Mouse (Mus musculus) adipocyte (in vitro differentiated cells): Measurements from ENCODE around the gene Gm20696.

Source experiments
- DNase-seq: peaks from one replicate; pipeline ENCODE4 v3.0.0-alpha.2; 2016; ENCODE audit warnings: low spot score

The Gm20696 gene

GRCm38 (mm10) chr6:99484197-99484725, 182.3 kb downstream of the Gm20696 start:
- DNase-seq, result peak; percentile 50

- no peak for DNase-seq
Observed at GRCm38 (mm10) chr6:99483556-99483955, 183.0 kb downstream of the Gm20696 start.

DNA sequence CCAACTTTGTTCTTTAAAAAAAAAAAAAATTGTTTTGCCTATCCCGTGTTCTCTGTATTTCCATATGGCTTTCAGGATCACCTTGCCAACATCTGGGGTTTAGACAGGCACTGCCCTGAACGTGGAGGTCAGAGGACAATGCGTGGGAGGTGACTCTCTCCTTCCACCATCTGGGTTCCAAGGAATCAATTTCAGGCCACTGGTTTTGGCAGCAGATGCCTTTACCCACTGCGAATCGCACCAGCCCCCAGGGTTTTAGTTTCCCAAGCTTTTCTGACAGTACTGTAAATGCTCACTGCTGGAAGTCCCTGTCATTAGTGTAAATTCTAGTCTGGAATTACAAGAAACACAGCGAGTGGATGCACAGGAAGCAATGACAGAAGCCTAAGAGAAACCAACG, 185.0 kb downstream of the Gm20696 start:
- no peak for DNase-seq

- DNase-seq, result no peak
Observed at GRCm38 (mm10) chr6:99478873-99479650, 187.5 kb downstream of the Gm20696 start.

DNA sequence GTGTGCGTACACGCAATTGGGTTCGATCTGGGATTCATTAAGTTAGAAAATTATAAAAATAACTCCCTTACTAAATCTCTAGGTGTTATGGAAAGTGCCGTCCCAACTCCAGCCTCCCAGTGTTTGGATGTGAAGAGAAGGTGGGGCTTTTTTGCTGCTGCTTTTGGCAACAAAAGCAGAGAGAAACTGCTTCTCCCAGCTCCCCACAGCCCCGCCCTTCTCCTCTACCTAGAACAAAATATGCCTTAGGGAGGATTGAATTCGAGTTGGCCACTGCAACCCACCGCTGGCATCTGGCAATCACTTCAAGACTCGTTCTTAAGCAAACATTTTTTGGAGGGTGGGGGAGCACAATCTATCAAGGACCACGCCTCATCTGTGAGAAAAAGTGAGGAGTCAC, 191.6 kb downstream of the Gm20696 start:
- no peak for DNase-seq

- no peak for DNase-seq
Observed at GRCm38 (mm10) chr6:99470906-99471305, 195.7 kb downstream of the Gm20696 start.

DNA sequence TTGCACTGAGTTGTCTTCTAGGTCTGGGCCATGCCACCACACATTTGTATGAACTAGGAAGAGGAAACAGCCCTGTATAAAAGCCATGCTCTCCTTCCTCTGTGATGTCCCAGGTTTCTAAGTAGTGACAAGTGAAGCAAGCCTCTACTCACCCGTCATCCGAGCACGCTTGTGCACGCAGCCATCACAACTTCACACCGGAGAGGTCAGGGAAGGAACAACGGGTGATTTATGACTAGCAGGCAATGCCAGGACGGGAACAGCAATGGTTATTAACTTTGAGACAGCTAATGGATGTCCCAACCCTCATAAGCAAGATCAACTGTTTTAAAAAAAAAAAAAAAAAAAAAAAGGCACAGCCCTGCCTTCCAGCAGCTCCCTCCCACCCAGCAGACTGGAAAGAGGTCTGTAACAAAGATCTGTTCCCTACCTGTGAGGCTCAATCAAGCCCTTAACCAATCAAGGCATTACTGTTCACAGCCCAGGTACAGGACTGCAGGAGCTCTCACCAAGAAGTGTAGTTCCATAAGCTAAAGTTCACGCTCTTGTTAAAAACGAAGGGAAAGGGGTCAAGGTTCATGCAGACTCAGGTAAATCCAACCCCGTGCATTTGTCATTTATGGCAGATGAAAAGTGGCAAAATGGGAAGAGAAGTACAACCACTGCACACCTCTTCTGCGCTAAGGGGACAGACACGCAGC, 197.3 kb downstream of the Gm20696 start:
- no peak for DNase-seq

- no peak for DNase-seq
Observed at GRCm38 (mm10) chr6:99467831-99468230, 198.8 kb downstream of the Gm20696 start.

DNA sequence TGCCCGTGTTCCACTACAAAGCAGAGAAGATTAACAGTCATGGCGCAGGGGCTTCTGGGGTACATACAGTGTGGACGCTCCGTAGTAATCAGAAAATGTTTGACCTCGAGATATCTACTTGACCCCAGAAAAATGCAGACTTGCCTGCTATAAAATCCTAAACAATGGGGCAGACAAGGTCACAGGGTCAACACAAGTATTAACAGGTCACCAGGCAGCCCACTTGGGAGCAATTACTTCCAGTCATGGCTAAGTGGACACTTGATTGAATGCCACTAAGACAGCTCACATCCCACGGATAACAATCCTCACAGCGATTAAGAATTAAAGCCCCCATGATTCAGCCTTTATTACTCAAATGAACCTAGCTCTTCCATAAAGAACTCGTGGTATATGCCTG, 199.5 kb downstream of the Gm20696 start:
- DNase-seq, result no peak

- DNase-seq, result no peak
Observed at GRCm38 (mm10) chr6:99466354-99466753, 200.2 kb downstream of the Gm20696 start.

GRCm38 (mm10) chr6:99464449-99464848, 202.1 kb downstream of the Gm20696 start:
- no peak for DNase-seq

GRCm38 (mm10) chr6:99463906-99464305, 202.7 kb downstream of the Gm20696 start:
- peak; percentile 88 for DNase-seq

GRCm38 (mm10) chr6:99458775-99459174, 207.8 kb downstream of the Gm20696 start:
- no peak for DNase-seq

DNA sequence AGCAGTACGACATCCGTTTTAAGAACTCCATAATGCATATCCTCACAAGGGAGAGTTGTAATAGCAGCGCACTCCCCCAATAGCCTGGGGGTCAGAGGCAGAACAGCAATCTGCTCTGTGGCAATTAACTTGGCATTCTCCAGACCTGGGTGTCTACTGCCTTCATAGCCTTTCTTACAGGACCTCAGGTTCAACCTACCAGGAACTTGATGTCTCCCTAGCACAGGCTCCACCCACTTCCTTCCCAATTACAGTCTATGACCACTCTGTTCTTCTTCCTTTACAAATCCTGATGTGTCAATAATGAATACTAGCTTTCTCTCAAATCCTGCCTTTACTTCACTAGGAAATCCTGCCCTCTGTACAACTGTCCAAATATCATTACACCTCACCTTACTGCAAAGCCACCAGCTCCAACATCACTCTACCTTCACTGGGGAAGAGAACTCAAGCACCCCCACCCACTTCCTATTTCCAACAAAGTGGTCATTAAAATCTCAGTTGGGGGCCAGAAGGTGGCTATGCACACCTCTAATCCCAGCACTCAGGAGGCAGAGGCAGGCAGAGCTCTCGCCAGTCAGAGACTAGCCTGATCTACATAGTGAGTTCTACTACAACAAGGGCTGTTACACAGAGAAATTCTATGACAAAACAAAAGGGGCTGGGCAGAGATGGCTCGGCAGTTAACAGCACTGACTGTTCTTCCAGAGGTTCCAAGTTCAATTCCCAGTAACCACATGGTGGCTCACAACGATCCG, 212.7 kb downstream of the Gm20696 start:
- DNase-seq, result no peak

DNA sequence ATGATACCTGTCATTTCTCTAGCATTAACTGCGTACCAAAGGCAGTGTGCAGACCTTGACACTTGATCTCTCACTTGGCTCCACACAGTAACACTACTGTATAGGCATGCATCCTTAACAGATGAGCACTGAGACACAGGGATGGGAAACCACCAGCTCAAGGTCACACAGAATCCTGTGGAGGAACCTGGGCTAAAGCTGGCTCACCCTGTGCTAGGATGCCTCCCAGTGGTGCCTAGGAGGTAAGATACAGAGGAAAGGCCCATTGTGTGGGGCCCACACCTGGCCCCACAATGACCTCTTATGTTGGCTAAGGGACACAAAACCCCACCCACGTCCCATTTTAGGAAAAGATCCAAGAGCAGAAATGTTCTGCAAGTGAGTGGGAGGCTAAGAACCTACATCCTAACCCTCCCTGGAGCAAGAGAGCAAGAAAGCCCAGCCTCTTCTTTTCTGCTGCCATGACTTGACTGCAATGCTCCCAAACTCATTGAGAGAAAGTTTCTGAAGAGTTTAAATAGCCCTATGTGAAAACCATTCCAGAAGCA, 213.9 kb downstream of the Gm20696 start:
- no peak for DNase-seq

DNA sequence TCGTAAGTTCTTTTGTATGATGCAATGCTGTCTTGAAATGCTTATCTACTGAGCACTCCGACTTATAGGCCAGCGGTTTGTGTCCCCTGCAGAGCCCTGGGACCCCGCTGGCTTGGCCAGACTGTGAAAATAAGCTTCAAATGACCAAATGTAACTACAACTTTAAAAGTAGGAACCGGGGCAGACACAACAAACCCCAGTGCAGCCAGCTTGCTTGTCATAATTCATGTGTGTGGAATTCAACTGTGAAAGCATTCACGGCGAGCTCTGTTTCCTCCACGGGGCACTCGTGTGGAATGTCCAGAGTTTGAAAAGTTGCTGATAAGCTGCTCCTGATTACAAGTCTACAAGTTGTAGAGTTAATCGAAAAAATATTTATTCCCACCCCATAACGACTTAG, 215.1 kb downstream of the Gm20696 start:
- DNase-seq, result no peak

GRCm38 (mm10) chr6:99447447-99447846, 219.2 kb downstream of the Gm20696 start:
- DNase-seq, result no peak

DNA sequence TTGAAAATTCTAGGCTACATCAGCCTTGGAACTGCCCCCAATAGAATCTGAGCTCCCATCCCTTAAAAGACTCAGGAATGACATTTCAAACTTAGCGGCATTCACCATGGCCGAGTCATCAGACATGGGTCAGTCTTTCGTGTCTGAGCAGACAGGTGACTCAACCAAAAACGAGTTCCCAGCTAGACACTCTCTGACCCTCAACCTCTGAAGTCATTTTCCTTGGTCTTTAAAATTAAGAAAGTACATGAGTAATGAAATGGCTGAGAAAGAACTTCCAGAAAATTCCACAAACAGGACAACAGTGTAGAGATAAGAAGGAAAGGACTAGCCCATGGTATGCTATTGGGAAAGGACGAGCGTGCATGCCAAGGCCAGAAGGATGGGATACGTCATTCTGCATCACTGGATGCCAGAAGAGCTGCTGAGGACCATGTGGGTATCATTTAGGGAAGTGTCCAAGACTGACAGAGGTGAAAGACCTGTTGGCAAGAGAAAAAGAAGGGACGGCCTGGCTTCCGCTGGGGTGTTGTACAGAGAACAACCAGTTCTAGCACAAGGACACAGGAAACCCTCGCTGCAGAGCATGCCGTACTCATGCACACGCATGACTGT, 219.7 kb downstream of the Gm20696 start:
- DNase-seq, result no peak

- peak; percentile 68 for DNase-seq
Observed at GRCm38 (mm10) chr6:99443460-99443859, 223.1 kb downstream of the Gm20696 start.

GRCm38 (mm10) chr6:99441100-99441499, 225.5 kb downstream of the Gm20696 start:
- no peak for DNase-seq

GRCm38 (mm10) chr6:99440606-99441005, 226.0 kb downstream of the Gm20696 start:
- DNase-seq, result no peak

DNA sequence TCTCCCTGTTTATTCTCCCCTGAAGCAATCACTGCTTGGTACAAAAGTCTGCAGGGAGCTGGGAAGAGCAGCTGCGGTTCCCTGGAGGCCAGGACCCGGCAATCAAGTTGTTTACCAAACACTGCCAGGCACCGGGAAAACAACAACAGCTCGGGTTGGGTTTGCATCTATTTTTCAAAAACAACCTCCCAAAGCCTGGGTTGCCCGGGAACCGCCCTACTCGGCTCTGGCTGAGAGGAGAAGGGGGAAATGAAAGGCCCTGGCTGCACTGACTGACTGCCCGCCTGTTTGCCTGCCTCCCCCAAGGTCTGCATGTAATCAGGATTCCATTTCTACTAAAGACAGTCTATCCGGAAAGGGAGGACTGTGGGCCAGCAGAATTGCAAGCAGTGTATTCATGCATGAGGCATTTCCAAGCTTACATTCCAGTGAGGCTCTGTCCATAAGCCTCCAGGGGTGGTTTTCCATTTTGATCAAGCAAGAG, 226.7 kb downstream of the Gm20696 start:
- DNase-seq, result peak; percentile 84
